Mouse (Mus musculus): ENCODE measurements around the gene Fbxw11. TPM values are rescaled to one million over a fixed set of nuclear protein-coding genes. Genes with fewer than 3 reads are reported as not detected.
"Not testable (repeated sequence)": the region's sequence is repeated elsewhere in the genome, so short reads cannot be mapped to it uniquely, and the experiment has no call there.

Gene Fbxw11
- total RNA-seq, 4 experiments from 2014 or later, result 117 to 132 (median 119) TPM

DNA sequence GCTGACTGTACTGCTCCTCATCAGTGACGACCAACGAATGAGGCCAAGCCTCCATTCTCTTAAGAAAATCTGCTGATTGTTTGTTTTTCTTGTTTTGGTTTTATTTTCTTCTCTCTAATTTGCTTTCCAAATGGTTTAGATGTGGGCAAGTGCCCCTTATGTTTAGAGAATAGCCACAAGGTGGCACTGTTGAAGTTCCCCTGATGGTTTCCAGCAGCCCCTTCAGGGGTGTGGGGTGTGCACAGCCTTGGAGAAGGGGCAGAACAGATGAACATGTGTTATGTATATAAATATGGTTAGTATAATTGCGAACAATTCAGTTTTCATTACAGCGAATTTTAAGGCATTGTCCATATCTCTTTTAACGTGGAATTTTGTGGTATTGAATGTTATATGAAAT lies 71.7 kb downstream of the Fbxw11 start:
- no peak for DNase-seq

DNA sequence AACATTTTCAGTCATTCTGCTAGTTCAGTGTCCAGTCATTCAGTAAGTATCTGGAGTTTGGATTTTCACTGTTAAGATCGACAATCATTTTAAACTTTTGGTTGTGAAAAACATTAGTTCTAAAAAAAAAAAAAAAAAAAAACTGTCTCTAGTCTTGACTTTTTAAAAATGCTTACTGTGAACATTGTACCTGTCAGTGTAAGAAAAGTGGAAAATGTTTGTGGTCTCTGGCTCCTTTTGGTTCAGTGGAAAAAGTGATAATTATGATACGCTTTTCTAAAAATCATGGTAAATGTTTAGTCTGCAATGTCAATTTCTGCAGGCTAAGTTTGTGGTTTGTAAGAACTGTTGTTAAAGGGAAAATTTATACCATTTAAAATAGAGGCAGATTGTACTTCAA lies 72.4 kb downstream of the Fbxw11 start:
- DNase-seq, result no peak

GRCm38 (mm10) chr11:32715495-32715894 lies 73.0 kb downstream of the Fbxw11 start:
- no peak for DNase-seq

DNA sequence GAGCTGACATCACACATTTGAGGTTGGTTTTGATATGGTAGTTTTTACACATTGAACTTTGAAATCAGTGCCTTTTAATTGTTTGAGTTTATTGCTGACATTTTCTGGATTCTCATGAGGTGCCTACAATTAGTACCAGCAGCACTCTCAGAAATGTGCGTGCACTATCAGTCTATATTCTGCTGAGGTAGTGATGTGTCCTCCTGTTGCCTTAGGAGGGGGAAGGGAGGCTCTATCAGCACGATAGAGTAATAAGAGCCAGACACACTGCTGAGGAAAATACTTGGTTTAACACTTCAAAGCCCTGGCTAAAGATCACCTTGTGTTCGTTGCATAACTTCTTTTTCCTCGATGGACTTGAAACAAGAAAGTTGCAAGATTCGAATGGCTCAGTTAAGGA lies 73.4 kb downstream of the Fbxw11 start:
- DNase-seq, result no peak

DNA sequence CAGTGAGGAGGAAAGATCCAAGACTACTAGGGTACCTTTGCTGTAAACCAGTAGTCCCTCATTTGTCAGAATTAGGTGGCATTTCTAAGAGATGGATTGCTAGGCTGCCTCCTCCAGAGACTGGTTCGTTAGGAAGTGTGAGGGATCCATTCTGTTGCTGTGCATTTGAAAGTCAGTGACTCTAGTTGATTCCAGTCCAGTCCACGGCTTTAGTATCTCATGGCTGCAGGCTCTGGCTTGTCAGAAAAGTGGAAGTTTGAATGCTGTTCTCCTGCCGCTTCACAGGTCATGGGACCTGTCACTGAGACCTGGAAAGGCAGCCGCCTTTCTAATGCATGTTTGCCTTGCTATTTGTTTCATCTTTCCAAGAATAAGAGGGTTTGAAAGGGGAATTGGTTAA lies 74.4 kb downstream of the Fbxw11 start:
- no peak for DNase-seq

GRCm38 (mm10) chr11:32717711-32718110 lies 75.2 kb downstream of the Fbxw11 start:
- not testable (repeated sequence) for DNase-seq

- DNase-seq, result no peak
Observed at GRCm38 (mm10) chr11:32718371-32718770, 75.8 kb downstream of the Fbxw11 start.

DNA sequence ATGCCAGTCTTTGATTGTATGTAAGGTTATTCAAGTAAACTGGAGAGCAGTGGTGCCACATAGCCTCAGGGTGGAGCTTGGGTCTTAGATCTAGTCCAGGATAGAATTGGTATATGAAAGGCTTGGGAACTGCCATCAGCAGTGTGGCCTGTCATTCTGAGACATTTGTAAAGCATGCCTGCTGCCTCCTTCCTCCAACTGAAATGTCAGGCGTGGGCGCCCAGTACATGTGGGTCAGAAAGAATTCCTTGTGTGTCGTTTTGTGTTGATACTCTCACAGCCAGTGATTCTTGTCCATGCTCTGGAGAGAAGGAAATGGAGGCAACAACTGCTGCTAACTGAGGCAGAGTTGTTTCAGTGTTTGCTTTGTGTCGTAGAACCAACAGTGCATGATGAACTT lies 76.5 kb downstream of the Fbxw11 start:
- DNase-seq, result no peak

- no peak for DNase-seq
Observed at GRCm38 (mm10) chr11:32722653-32723052, 80.1 kb downstream of the Fbxw11 start.

DNA sequence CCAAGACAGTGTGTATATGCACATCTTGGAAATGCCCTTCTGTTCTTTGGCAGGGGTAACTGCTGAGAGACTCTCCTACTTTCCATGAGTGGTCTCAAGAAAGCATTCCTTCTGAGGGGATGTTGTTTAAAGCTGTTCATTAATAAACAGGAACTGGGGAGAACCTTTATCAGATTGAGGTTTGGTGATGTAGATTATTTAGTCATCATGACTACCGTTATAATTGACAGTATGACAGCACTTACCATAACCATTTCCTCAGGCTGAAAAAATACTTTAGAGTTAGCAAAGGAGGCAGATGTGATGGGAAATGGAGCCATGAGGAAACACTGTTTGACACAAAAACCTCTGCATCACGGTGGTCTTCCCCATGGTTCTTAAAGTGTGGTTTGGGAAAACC lies 80.8 kb downstream of the Fbxw11 start:
- no peak for DNase-seq

DNA sequence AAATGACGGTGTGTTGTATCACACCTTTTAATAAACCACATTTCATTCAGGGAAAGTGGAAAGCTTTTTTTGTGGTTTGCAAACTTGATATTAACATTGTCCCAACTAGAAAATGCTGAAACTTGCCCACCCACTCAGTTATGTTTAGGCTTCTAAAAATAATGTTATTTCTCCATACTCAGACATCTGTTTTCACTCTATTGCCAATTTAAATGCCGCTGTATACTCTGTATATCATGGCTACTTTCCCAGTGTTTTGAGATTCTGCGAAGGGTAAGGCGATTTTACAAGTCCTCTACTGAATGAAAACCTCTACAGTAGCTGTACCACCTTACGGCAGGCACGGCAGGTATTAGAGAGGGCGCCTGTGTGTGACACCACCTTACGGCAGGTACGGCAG lies 82.6 kb downstream of the Fbxw11 start:
- no peak for DNase-seq

GRCm38 (mm10) chr11:32732467-32732866 lies 89.9 kb downstream of the Fbxw11 start:
- DNase-seq, result no peak

DNA sequence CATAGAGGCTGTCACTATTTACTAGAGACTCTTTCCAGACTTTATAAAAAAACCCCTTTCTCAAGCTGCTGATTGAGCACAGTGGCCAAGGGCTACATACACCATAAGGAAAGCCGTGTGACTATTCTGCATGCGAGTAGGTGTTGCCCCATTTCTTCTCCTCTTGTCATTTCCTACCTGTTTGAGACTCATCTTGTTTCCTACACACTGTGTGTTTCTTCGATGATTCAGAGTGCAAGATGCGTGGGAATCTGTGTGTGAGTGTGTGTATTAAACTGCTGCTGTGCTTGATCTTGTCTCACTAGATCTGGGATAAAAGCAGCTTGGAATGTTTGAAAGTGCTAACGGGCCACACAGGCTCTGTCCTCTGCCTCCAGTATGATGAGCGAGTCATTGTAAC lies 90.7 kb downstream of the Fbxw11 start:
- no peak for DNase-seq

- no peak for DNase-seq
Observed at GRCm38 (mm10) chr11:32736371-32736770, 93.8 kb downstream of the Fbxw11 start.

- no peak for DNase-seq
Observed at GRCm38 (mm10) chr11:32737729-32738128, 95.2 kb downstream of the Fbxw11 start.

DNA sequence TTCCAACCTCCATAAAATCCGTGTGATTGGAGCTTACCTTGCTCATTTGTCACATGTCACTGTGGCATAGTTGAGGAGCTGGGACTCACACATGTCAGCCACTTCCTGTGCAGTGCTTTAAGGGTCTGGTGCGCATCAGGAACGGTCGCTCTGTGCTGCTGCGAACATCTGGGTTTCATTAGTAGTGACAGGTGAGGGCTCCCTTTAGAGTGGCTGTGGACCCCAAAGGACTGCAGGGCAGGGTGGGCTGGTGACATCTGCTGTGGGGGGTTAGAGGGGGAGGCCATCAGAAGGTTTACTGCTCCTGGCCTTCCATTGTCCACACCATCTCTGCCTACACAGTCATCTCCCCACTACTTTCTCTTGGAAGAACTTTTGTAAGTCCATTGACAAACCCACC lies 101.4 kb downstream of the Fbxw11 start:
- no peak for DNase-seq

GRCm38 (mm10) chr11:32744463-32744862 lies 101.9 kb downstream of the Fbxw11 start:
- no peak for DNase-seq

DNA sequence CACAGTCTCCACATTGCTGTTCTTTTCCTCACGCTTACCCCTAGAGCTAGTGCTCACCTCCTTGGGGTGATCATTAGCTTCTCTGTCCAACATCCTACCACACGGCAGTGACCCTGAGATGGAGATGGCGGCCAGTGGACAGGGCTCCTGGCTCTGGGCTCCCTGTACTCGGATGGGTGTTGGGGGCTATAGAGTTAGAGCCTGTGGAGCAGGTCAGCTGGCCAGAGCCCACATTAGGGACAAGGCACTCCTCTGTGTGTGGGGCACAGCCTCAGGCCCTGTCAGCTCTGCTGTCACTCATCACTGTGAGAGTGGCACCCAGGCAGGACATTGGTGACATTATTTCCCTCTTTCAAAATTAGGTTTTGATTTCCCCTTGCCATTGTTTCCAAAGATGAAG lies 102.9 kb downstream of the Fbxw11 start:
- DNase-seq, result no peak

GRCm38 (mm10) chr11:32746036-32746435 lies 103.5 kb downstream of the Fbxw11 start:
- no peak for DNase-seq

DNA sequence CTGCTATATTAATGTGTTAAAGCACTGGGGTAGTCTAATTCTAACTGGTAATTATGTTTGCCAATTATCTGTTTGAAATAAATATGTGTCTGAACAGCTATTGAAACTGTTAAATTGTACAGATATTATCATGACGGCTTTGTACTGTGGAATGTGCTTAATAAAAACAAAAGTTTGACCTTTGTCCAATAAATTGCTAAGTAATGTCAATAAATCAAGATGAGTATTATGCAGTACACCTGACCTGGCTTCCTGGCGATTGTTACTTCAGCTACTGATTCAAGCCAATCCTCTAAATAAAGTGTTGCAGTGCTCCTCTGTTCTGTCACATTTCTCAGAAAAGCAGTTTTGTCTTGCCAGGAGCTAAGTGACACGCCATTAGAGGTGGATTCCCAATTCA lies 104.0 kb downstream of the Fbxw11 start:
- no peak for DNase-seq

DNA sequence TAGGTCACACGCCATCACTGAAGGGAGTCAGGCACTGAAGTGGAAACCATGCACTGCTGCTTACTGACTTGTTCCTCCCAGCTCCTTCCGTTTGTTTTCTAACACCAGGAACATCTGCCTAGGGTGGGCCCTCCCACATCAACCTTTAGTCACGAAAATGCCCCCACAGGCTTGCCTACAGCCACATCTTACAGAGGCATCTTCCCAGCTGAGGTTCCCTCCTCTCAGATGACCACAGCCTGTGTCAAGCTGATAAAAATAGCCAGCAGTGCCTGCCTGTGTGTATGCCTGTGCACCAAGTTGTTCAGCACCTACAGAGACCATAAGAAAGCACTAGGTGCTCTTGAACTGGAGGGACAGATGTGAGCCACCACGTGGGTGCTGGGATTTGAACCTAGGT lies 106.3 kb downstream of the Fbxw11 start:
- no peak for DNase-seq

DNA sequence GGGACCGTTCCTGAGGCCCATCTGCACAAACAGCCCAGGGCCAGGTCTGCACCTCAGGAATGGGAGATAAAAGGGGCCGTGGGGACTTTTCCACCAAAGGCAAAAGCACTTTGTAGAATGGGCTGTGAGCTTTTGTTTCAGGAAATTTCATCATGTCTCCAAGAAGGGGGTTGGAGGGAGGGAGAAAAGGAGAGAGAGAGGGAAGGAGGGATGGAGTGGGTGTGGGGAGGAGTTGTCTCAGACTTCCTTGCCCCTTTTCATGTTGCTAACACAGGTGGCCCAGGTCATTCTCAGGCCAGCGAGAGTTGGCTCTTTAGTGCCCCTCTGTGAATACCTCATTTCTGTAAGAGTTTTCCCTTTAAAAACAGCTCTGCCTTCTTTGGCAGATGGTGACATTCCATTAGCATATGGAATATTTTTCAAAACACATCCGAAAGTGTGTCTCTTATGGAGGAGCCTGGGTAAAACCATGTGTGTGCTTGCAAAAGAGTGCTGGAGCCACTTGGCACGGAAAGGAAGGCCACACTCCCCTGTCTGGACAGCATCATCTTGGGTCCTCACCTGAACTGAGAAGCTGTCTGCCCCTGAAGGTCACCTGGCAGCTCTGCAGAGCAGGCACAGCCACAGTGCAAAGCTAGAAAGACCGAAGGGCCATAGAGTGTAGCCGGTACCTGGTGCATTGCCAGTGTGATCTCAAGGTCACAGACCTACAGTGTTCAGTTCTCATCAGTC lies 109.5 kb downstream of the Fbxw11 start:
- no peak for DNase-seq

GRCm38 (mm10) chr11:32752595-32752885 lies 110.0 kb downstream of the Fbxw11 start:
- DNase-seq, result no peak

GRCm38 (mm10) chr11:32753358-32753757 lies 110.8 kb downstream of the Fbxw11 start:
- DNase-seq, result no peak

DNA sequence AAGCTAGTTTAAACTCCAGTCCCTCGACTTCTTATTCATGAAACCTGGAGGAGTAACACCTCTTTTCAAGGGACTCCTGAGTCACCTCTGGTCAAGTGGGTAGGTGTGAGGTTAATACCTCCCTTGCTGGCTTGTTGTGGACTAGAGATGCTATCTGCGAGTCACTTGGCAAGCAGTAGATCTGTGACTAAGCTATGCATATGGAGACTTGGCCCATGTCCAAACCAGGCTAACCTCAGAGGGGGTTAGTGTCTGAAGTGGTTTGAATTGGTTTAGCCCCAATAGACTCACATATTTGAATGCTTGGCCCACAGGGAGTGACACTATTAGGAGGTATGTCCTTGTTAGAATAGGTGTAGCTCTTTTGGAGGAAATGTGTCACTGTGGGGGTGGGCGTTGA lies 120.2 kb downstream of the Fbxw11 start:
- no peak for DNase-seq

Data from adrenal gland, adult 8-10 months (tissue).